Mouse (Mus musculus): Measurements from ENCODE around the gene Slc30a7.

Slc30a7 gene

GRCm38 (mm10) chr3:115985183-115985892 is 21.9 kb downstream of the Slc30a7 start:
- no peak for DNase-seq

DNA sequence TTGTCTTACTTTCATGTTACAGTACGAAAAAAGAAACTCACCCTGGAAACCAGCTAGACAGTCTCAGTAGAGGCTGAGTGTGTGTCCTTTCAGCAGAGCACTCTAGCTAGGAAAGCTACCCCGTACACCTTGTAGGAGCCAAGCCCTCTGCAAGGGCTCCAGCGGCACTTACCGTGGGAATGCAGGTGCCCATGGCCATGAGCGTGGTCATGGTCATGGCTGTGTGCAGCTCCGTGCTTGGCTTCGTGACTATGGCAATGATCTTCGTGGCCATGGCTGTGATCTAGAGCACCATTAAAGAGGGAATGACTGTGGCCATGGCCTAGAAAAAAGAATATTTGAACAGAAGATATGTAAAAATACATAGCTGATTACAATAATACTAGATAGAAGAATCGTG is 22.6 kb downstream of the Slc30a7 start:
- no peak for DNase-seq

GRCm38 (mm10) chr3:115983217-115983616 is 24.0 kb downstream of the Slc30a7 start:
- no peak for DNase-seq

- peak; percentile 44 for DNase-seq
These were observed 28.2 kb downstream of the Slc30a7 start for GRCm38 (mm10) chr3:115979000-115979399.

- no peak for DNase-seq
These were observed 32.2 kb downstream of the Slc30a7 start for GRCm38 (mm10) chr3:115974995-115975394.

DNA sequence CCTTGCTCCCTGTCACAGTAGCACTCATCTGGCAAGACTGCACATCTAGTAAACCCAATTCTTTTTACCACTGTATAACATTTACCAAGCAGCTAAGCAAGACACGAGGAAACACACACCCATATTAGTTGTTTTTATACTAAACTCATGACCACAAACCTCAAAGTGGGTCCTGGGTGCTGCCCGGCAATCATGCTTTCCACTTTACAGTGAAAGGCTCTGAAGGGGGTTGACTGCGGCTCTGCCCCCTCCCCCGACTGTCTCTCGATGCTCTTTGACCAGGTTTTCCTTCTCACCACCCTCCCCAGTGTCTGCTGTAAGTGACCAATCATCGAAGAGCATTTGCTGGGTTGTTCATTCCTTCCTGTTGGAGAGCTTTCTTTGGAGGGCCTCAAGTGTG is 33.0 kb downstream of the Slc30a7 start:
- DNase-seq, result no peak

DNA sequence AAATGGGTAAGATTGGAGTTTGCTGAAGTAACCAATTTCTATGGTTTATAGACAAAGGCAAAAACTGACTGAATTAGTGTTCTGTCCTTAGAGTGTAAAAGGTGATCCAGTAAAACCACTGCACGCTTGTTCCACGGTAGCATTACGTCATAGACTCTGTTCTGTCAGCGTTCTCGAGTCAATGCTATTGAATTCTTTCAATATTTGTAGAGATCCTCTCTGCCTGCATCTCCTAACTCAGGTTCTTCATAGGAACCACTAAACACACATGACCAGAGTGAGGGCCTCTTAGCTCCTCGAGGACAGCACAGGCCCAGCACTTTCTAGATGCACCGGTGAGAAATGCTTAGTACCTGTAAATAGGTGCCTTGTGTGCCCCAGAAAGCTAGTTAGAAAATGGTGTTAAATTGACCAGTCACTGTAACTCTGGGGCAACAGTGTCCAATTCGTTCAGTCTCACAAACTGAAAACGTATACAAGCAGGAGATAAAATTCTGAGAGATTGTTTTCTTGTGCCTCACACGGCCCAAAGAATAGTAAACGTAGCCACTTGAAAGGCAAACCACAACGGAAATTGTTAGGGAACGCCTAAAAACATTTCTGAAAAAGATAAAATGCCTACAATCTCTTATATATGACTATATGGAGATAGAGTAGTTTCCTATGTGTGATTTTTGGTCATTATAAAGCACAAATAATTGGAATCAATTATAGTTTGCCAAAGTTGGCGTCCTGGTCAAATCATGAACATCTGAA is 35.1 kb downstream of the Slc30a7 start:
- no peak for DNase-seq

GRCm38 (mm10) chr3:115971045-115971785 is 36.0 kb downstream of the Slc30a7 start:
- no peak for DNase-seq

GRCm38 (mm10) chr3:115968745-115969530 is 38.3 kb downstream of the Slc30a7 start:
- no peak for DNase-seq

GRCm38 (mm10) chr3:115964071-115964470 is 43.1 kb downstream of the Slc30a7 start:
- DNase-seq, result no peak

DNA sequence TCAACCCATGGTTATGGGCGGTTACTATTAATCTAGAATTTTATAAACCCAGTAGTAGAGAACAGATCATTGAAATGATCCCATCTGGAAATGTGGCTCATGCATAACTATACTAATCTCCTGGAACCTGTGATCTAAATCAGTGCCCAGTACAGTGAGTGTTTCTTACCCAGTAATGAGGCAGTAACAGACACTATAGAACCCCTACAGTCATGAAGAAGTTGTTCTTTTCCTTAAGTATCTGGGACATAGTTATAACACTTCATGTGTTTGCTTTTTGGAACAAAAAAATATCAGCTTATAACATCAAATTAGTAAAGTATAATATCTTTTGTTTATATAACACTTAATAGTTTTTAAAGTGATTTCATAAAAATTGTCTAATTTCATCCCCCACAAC is 43.6 kb downstream of the Slc30a7 start:
- DNase-seq, result no peak

- DNase-seq, result peak; percentile 85
These were observed 45.2 kb downstream of the Slc30a7 start for GRCm38 (mm10) chr3:115962028-115962415.

DNA sequence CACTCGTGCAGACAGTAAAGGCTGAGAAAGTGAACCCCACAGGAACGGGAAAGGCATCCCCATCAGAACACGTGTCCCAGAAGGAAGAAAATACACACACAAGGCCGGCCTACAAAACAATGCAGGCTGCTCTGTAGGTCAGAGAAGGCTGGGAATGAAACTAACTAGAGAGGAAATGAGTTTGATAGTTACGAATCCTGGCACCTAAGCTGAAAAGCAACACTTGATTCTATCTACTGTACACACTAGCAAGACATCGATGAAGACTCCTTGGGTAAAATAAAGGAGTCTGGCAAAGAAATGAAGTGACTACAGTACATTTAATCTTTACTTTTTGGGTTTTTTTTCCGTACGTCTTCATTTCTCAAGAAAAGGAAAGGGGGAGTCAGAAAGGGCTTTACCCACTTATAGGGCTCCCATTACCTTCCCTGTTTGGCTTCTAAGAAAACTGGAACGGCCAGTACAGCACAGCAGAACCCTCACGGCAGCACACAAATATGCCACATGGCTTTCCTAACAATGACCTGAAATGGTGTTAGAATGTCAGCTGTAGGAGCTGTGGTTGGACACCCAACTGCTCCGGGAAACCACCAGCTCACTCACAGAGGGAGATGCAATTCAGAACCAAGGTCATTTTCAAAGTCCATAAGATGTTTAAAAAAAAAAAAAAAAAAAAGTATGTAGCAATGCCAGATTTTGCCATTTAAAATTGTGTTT is 45.7 kb downstream of the Slc30a7 start:
- peak; percentile 49 for DNase-seq

DNA sequence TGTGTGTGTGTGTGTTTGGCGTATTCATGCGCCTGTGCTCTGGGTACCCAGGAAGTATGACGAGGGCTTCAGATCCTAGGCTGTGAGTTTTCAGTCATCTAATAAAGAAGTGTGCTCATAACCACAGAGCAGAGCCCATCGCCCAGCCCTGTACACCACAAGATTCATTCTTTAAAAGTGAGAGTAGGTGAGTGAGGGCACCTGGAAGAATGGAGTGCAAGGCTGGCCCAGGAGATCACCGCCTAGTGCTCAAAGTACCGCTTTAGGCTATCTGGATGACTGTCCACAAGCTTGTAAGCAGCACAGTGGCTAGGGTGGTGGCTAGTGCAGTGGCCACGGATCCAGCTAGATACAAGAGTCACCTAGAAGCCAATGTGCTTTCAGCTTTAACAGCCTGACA is 50.0 kb downstream of the Slc30a7 start:
- DNase-seq, result no peak

GRCm38 (mm10) chr3:115953088-115953487 is 54.1 kb downstream of the Slc30a7 start:
- DNase-seq, result no peak

DNA sequence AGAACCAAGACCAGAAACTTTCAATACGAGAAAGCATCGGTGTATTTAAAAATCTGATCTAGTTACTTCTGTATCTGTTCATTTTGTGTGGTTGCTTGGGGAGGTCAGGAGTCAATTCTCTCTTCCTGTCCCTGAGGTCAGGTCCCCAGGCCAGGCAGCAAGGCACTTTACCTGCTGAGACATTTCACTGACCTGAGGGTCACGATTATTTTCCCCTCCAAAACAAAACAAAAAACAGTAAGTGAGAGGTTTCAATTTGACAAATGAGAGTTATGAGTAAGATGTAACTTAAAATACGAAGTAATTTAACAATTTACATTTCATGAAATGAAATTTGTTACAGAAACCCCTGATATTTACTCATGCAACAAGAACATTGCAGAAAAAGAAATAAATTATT is 54.9 kb downstream of the Slc30a7 start:
- DNase-seq, result no peak

DNA sequence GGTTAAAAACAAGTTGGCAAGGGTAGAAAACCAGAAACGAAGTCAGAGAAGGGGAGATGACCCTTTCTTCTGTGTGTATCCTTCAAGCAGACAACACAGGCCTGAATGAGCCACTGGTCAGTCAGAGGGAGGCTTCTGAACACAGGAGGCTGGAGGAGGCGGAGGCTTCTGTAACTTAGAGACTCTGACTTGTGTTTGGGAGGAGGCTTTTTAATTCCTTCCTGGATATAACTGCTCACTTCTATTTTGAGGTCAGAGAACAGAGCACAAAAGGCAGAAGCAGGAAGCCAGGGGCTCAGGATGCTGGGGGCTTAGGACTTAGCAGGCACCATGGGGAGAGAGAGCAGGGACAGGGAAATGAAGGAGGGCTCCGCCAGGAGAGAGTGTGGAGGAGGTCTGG is 56.0 kb downstream of the Slc30a7 start:
- no peak for DNase-seq

GRCm38 (mm10) chr3:115949921-115950877 is 57.0 kb downstream of the Slc30a7 start:
- no peak for DNase-seq

DNA sequence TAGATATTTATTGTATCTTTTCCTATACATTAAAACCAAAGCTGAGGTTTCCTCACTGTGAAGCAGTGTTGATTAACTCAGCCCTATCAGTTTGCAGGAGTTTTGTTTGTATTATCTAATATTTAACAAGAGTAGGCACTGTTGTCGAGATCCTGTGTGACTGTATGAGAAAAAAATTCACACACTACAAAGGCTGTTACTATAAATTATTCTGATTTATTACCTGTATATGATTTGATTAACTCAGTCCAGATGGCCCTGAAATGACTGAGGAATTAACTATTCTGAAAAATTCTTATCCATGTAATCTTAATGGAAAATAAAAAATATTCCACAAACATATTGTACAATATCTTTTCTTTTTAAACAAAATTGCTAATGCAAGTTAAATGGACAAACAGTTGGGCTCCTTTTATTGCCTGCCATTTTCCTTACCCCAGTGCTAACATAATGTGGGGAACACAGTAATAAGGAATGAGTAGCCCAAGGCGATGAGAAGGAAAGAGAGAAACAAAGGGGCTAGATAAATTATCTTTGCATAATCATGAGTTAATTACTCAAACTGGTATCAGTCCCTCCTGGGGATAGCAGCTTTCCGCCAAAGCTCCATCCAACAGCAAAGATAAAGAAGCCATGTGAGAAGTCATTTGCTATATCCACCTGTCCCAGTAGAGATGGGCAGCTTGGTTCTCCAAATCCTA is 57.8 kb downstream of the Slc30a7 start:
- DNase-seq, result no peak

DNA sequence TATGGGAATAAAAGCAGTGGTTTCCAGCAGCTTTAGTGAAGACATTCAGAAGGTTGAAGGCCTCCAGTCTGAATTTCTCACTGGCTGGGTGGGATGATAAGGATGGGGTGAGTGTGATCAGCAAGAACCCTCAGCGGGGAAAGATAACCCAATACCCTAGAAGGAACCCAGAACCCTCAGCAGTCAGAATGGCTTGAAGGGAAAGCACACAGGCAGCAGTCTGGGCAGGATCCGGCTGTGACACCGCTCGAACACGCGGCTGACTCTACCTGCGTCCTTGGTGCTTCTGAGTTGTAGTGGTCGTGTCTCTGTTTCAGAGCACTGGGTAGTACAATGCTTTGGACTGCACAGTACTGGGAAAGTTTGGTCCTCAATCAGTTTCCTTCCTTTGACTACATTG is 60.9 kb downstream of the Slc30a7 start:
- no peak for DNase-seq

All from retina, postnatal 1 day (tissue).